Mouse (Mus musculus) forebrain, embryonic 16.5 days (tissue): ENCODE measurements around the gene Sec31a. TPM values are rescaled to one million over a fixed set of nuclear protein-coding genes. Genes with fewer than 3 reads are reported as not detected.

Experiments used
- ATAC-seq: fragments of 200-750 bp; cut with Nextera tagmentation; 2 replicates; pipeline ENCODE4 v1.8.0; 2017; ENCODE audit warnings: mild to moderate bottlenecking, moderate library complexity
- H3K27ac ChIP-seq: fragments of 300-500 bp; sonication (generic); 2 replicates; pipeline ENCODE4 v1.5.1; 2014; ENCODE audit warnings: low read length, control low read depth
- H3K27me3 ChIP-seq: fragments of 300-500 bp; sonication (generic); replicated peaks from 2 replicates; pipeline ENCODE4 v1.6.1; 2014; ENCODE audit warnings: low read length; ENCODE audit not compliant: control insufficient read depth, insufficient read depth
- H3K36me3 ChIP-seq: fragments of 300-500 bp; sonication (generic); 2 replicates; pipeline ENCODE4 v1.6.1; 2014; ENCODE audit not compliant: control insufficient read depth, insufficient read depth
- H3K4me1 ChIP-seq: fragments of 300-500 bp; sonication (generic); replicated peaks from 2 replicates; pipeline ENCODE4 v1.6.1; 2014; ENCODE audit warnings: low read length; ENCODE audit not compliant: control insufficient read depth, insufficient read depth
- H3K4me2 ChIP-seq: fragments of 300-500 bp; sonication (generic); 2 replicates; pipeline ENCODE4 v1.6.1; 2014; ENCODE audit warnings: mild to moderate bottlenecking, low read length, control low read depth
- H3K4me3 ChIP-seq: fragments of 300-500 bp; sonication (generic); replicated peaks from 2 replicates; pipeline ENCODE4 v1.5.1; 2014; ENCODE audit warnings: mild to moderate bottlenecking, low read length, control low read depth
- H3K9ac ChIP-seq: fragments of 300-500 bp; sonication (generic); replicated peaks from 2 replicates; pipeline ENCODE4 v1.6.1; 2014; ENCODE audit warnings: low read depth, low read length, control low read depth
- H3K9me3 ChIP-seq: fragments of 300-500 bp; sonication (generic); 2 replicates; pipeline ENCODE4 v1.6.1; 2016; ENCODE audit warnings: low read length; ENCODE audit not compliant: control insufficient read depth
- WGBS: fragments of 180-500 bp; shearing (Covaris S2); extraction: QIAGEN DNeasy Blood & Tissue Kit; methylation state at CpG from one replicate; pipeline ENCODE4 v1.1.7; 2014; 5-methylcytosine and 5-hydroxymethylcytosine counted together
- polyA plus RNA-seq: library from polyadenylated mRNA; unstranded; fragments of >200 nt; fragmentation: Nextera tagmentation; extraction: Ambion mirVana; gene quantifications from 2 replicates; pipeline ENCODE4 v1.2.1, GENCODE M21; 2015

The Sec31a gene
- polyA plus RNA-seq, 1 experiment from 2014 or later, result 91.0 TPM

DNA sequence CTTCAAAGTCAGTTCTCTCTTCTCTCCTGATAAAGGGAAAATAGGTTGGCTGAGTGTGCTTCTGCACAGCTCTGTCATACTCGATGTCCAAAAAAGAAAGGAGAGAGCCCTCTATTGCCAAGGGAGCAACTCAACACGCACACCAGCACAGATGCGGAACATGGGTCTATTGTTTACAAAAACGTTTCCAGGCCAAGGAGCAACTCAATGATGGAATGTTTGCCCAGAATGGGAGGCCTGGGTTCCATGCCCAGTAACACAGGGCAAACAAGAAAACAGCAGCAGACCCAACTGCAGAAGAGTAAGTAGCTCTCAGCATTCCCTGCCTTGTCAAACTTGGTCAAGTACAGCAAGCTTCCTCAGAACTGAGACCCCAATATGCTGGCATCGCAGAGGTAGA lies 47.5 kb downstream of the Sec31a start:
- no peak overlapping the region for H3K27ac ChIP-seq
- no peak overlapping the region for H3K4me2 ChIP-seq
- H3K9me3 ChIP-seq, result no peaks in the 10 kb centered on the region
- no peaks in the 10 kb centered on the region for H3K4me1 ChIP-seq
- H3K27me3 ChIP-seq, result no peaks in the 10 kb centered on the region
- H3K36me3 ChIP-seq, result peaks cover 29% of the 10 kb centered on the region
- ATAC-seq, result no peak
- no peak overlapping the region for H3K9ac ChIP-seq
- no peak overlapping the region for H3K4me3 ChIP-seq
- 78% methylated on average over 5 of the region's 5 CpGs for WGBS

- H3K9ac ChIP-seq, result no peak overlapping the region
- H3K4me2 ChIP-seq, result no peak overlapping the region
- H3K4me3 ChIP-seq, result no peak overlapping the region
- peaks cover 29% of the 10 kb centered on the region for H3K36me3 ChIP-seq
- H3K27me3 ChIP-seq, result no peaks in the 10 kb centered on the region
- ATAC-seq, result no peak
- 82% methylated on average over 2 of the region's 2 CpGs for WGBS
- no peak overlapping the region for H3K27ac ChIP-seq
- H3K9me3 ChIP-seq, result no peaks in the 10 kb centered on the region
- no peaks in the 10 kb centered on the region for H3K4me1 ChIP-seq
Observed at GRCm38 (mm10) chr5:100367051-100367450, 49.0 kb downstream of the Sec31a start.

GRCm38 (mm10) chr5:100360296-100360695 lies 55.7 kb downstream of the Sec31a start:
- no peak for ATAC-seq
- Histone ChIP-seq H3K27me3 (no peaks in the 10 kb centered on the region), H3K4me1 (no peaks in the 10 kb centered on the region), H3K4me2 (no peak overlapping the region), H3K4me3 (no peak overlapping the region), H3K9ac (no peak overlapping the region), H3K36me3 (peaks cover 20% of the 10 kb centered on the region), H3K9me3 (no peaks in the 10 kb centered on the region), H3K27ac (no peak overlapping the region)
- 95% methylated on average over 6 of the region's 6 CpGs for WGBS

DNA sequence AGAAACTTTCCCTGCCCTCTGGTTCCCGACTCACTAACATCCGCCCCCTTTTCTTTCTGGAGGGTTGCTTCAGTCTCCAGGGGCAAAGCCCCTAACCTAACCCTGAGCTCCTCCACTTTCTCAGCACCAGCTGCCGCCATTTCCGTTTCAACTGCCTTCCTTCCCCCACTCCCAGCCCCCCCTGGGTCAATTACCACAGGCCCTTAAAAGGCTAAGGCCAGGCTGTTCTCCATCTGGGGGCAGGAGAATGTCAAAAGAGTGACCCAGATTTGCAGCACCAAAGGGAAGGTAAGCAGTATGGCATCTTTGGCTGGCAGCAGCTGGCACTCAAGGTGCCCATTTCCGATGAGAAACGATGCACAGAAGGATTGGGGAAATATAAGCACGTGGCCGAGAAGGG lies 57.7 kb downstream of the Sec31a start:
- ATAC-seq, result no peak

DNA sequence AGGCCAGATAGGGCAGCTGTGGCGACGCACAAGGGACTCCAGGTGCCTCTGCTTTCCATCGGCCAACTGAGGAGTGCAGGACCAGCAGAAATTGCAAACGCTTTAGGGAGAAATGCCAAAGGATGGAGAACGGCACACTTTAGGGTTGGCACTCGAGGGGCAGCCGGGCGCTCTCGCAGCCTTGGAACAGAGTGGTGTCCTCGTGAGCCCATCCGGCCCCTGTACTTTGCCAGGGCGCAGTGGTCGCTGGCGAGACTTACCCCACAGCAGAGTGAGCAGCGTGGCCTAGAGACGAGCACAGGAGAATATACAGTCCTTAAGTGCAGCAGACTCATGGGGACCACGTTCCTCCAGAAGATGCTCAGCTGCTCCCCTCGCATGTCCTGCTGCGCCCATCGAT lies 61.4 kb downstream of the Sec31a start:
- no peak for ATAC-seq
- Histone ChIP-seq H3K9ac (no peak overlapping the region), H3K27me3 (no peaks in the 10 kb centered on the region), H3K4me1 (peaks cover 2% of the 10 kb centered on the region), H3K9me3 (no peaks in the 10 kb centered on the region), H3K36me3 (no peaks in the 10 kb centered on the region), H3K27ac (no peak overlapping the region), H3K4me2 (no peak overlapping the region), H3K4me3 (no peak overlapping the region)
- 93% methylated on average over 20 of the region's 20 CpGs for WGBS

More for the DNA sequence above, 57.7 kb downstream of the Sec31a start:
- H3K4me2 ChIP-seq, result no peak overlapping the region
- WGBS, result 43% methylated on average over 8 of the region's 8 CpGs
- no peaks in the 10 kb centered on the region for H3K4me1 ChIP-seq
- H3K4me3 ChIP-seq, result no peak overlapping the region
- H3K9me3 ChIP-seq, result no peaks in the 10 kb centered on the region
- H3K9ac ChIP-seq, result no peak overlapping the region
- H3K27ac ChIP-seq, result no peak overlapping the region
- no peaks in the 10 kb centered on the region for H3K27me3 ChIP-seq
- peaks cover 9% of the 10 kb centered on the region for H3K36me3 ChIP-seq

DNA sequence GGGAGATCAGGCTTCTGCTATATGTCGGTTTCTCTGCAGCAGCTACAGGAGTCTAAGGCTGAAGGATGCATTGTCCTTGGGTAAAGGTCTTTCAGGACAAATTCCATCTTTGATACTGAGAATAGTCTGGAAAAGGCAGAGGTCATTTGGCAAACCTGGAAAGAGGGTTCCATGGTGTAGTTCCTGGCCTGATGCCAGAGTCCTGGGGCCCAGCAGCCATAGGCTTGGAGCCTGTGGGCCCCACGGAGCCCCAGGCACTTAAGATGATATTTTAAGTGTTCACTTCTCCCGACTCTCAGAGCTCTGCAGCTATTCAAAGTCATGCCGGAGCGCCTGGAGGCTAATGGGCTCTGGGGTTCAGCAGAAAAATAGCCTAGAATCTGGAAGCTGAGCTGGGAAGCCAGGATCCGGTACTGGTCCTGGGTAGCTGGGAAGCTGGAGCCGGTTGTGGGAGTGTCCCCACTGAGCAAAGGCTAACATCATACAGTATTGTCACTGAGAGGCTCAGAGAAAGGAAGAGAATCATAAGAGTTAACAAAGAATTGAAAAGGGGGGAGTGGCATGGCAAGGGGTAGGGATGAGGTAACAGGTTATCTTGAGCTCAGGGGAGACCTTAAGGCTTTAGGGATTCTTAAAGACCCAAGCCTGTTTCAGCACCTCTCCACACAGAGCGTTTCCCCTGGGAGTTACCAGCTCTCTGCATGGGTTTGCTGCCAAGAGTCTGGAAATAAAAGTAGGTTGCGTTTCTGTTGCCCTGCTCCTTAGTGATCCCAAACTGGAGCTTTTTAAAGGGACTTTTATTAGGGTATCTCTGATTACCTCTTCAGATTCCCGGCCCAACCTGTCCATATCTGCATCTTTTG lies 62.8 kb downstream of the Sec31a start:
- Histone ChIP-seq H3K4me2 (no peak overlapping the region), H3K4me1 (peaks cover 10% of the 10 kb centered on the region), H3K27me3 (no peaks in the 10 kb centered on the region), H3K36me3 (no peaks in the 10 kb centered on the region), H3K27ac (no peak overlapping the region), H3K9ac (no peak overlapping the region; the same call in 1 of the 2 replicates), H3K9me3 (no peaks in the 10 kb centered on the region), H3K4me3 (no peak overlapping the region)
- no peak for ATAC-seq
- WGBS, result 46% methylated on average over 10 of the region's 10 CpGs

DNA sequence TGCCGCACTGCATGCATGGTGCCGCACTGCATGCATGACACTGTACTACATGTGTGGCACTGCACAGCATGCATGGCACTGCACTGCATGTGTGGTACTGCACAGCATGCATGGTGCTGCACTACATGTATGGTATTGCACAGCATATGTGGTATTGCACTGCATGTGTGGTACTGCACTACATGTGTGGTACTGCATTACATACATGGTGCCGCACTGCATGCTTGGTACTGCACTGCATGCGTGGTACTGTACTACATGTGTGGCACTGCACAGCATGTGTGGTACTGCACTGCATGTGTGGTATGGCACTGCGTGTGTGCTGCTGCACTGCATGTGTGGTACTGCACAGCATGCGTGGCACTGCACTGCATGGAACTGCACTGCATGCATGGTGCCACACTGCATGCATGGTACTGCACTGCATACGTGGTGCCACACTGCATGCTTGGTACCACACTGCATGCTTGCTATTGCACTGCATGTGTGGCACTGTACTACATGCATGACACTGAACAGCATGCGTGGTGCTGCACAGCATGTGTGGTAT lies 65.1 kb downstream of the Sec31a start:
- H3K4me2 ChIP-seq, result no peak overlapping the region
- no peak overlapping the region for H3K4me3 ChIP-seq
- H3K9me3 ChIP-seq, result no peaks in the 10 kb centered on the region
- H3K27me3 ChIP-seq, result no peaks in the 10 kb centered on the region
- H3K4me1 ChIP-seq, result peaks cover 10% of the 10 kb centered on the region
- peak; percentile 29 for ATAC-seq
- no peak overlapping the region for H3K9ac ChIP-seq
- WGBS, result 96% methylated on average over 8 of the region's 8 CpGs
- no peak overlapping the region for H3K27ac ChIP-seq
- no peaks in the 10 kb centered on the region for H3K36me3 ChIP-seq

DNA sequence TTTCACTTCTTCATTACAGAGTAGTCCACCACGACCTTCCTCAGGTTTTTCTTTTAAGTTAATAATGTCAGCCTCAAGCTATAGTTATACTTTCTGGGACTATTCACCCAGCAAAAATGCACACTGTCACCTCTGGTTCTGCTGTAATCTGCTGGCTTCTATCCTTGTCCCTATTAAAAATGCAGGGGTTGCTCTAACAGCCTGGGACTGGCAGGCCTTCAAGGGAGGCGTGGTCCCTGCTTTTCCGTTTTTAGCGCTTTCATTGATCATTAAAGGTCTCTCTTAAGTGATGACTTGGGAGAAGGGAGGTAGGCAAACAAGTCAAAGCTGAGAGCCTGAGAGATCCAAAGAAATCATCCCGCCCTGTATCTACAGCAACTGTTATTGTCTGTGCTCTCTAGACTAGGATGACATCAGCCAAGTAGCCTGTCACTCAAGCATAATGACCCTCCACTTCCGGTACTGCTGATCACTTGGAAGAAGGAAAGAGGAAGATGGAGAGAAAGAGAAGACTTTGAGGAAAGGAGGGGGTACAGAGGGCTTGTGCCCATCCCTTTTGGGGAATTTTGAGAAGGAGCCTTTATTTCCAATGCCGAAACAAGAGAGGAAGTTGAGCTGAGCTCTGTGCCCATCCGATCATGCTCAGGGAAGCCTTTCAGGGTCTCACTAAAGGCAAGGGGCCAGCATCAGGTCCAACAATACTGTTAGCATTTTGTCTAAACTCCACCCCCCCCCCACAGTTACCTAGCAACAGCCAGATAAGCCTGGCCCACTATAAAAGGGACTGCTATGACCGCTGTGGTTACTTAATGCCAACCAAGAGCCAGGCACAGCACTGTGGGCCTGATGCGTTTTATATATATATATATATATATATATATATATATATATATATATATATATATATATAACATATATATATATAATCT lies 66.5 kb downstream of the Sec31a start:
- H3K4me3 ChIP-seq, result 0 out of 2 replicates have a peak overlapping the region, but pooled peaks have one; percentile 5
- peak overlapping the region; percentile 74 for H3K27ac ChIP-seq
- peak; percentile 84 for ATAC-seq
- no peaks in the 10 kb centered on the region for H3K27me3 ChIP-seq
- WGBS, result 19% methylated on average over 10 of the region's 10 CpGs
- no peaks in the 10 kb centered on the region for H3K36me3 ChIP-seq
- peak overlapping the region; percentile 41 for H3K4me2 ChIP-seq
- H3K9ac ChIP-seq, result no peak overlapping the region; the same call in 1 of the 2 replicates
- H3K9me3 ChIP-seq, result no peaks in the 10 kb centered on the region
- H3K4me1 ChIP-seq, result peaks cover 10% of the 10 kb centered on the region

- Histone ChIP-seq H3K36me3 (no peaks in the 10 kb centered on the region), H3K4me1 (peaks cover 10% of the 10 kb centered on the region), H3K27ac (no peak overlapping the region), H3K9me3 (no peaks in the 10 kb centered on the region), H3K4me2 (no peak overlapping the region), H3K9ac (no peak overlapping the region), H3K4me3 (no peak overlapping the region), H3K27me3 (no peaks in the 10 kb centered on the region)
- ATAC-seq, result no peak
- 92% methylated on average over 1 of the region's 1 CpGs for WGBS
Observed at GRCm38 (mm10) chr5:100345118-100345517, 70.9 kb downstream of the Sec31a start.
